Mouse (Mus musculus): Measurements from ENCODE around the gene Gm20388.

GRCm38 (mm10) chr8:124281700-124282541, 4371.3 kb downstream of the Gm20388 start:
- TF ChIP-seq POLR2A (IDR thresholded peaks at IDR 0.05; ENCODE audit: low read depth, low read length) (no peak), CTCF (conservative IDR thresholded peaks at IDR 0.05; ENCODE audit: insufficient read depth, insufficient read length, low read depth, low read length) (no peak)

All from kidney, adult 2 months (tissue).